Comparison of ENCODE assay signal across 8 mouse cellular contexts in the genomic region with DNA sequence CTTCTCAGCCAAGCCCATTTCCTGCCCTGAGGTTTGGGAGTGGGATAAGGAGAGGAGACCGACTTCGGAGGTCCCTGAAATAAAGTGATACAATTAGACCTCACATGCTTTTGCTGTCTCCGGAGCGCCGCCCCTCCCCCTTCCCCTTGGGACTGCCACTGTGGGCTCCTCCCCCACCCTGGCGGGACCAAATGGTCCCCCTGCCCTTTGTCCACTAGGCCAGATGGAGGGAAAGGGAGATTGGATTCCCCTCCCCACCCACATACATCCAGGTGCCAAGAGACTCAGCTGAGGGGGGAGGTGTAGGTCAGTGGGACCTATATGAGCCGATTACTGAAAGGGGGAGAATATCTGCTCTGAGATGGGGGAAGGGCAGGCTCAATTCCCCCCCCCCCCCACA. TPM values are rescaled to one million over a fixed set of nuclear protein-coding genes. Genes with fewer than 3 reads are reported as not detected.
DNase-seq lines count a peak whose midpoint lies in the region; ATAC-seq and TF ChIP-seq lines count a peak whose summit lies in the region.

No protein-coding gene starts in this region.

- no peaks in the 10 kb centered on the region for H3K27me3 ChIP-seq in lung, embryonic 15.5 days
- no peaks in the 10 kb centered on the region for H3K27me3 ChIP-seq in hindbrain, embryonic 11.5 days (ENCODE audit: control insufficient read depth, insufficient read depth, low read length)
- no peaks in the 10 kb centered on the region for H3K27me3 ChIP-seq in limb, embryonic 14.5 days (ENCODE audit: control insufficient read depth, insufficient read depth, low read length)
- H3K27me3 ChIP-seq in stomach, embryonic 14.5 days (ENCODE audit: control insufficient read depth, insufficient read depth, low read length): no peaks in the 10 kb centered on the region

- peak overlapping the region; percentile 74 for H3K4me3 ChIP-seq in lung, embryonic 15.5 days
- H3K4me3 ChIP-seq in lung, adult 2 months (replicated peaks; ENCODE audit: extremely low read depth, low read depth, low read length): no peak overlapping the region
- H3K4me3 ChIP-seq in hindbrain, embryonic 11.5 days (ENCODE audit: low read depth, low read length): peak overlapping the region; percentile 82
- H3K4me3 ChIP-seq in limb, embryonic 14.5 days (replicated peaks; ENCODE audit: low read length): peak overlapping the region; percentile 71
- H3K4me3 ChIP-seq in stomach, embryonic 14.5 days (ENCODE audit: low read depth, low read length): peak overlapping the region; percentile 76

- ATAC-seq in lung, embryonic 15.5 days (ENCODE audit: borderline replicate concordance, extremely low read depth, low FRiP score, low TSS enrichment): no peak
- peak; percentile 15; the same call in 1 of the 2 replicates for ATAC-seq in hindbrain, embryonic 11.5 days (ENCODE audit: low FRiP score)
- ATAC-seq in limb, embryonic 14.5 days (ENCODE audit: low FRiP score, low read depth): no peak
- 0 out of 2 replicates have a peak, but pooled peaks have one; percentile 1 for ATAC-seq in stomach, embryonic 14.5 days (ENCODE audit: insufficient number of reproducible peaks, insufficient read depth, low FRiP score, low read depth)

- 1% methylated on average over 7 of the region's 7 CpGs for WGBS in lung, embryonic 15.5 days
- whole genome bisulfite sequencing in lung, adult 2 months: 20% methylated on average over 7 of the region's 7 CpGs
- 0% methylated on average over 7 of the region's 7 CpGs for WGBS in hindbrain, embryonic 11.5 days
- WGBS in limb, embryonic 14.5 days: 1% methylated on average over 7 of the region's 7 CpGs
- WGBS in stomach, embryonic 14.5 days: 5% methylated on average over 7 of the region's 7 CpGs

- no peaks in the 10 kb centered on the region for H3K36me3 ChIP-seq in lung, embryonic 15.5 days
- no peaks in the 10 kb centered on the region for H3K36me3 ChIP-seq in hindbrain, embryonic 11.5 days (ENCODE audit: control insufficient read depth, insufficient read depth, low read length)
- no peaks in the 10 kb centered on the region; the same call in 1 of the 2 replicates for H3K36me3 ChIP-seq in limb, embryonic 14.5 days (ENCODE audit: control insufficient read depth, insufficient read depth, low read length)
- no peaks in the 10 kb centered on the region for H3K36me3 ChIP-seq in stomach, embryonic 14.5 days (ENCODE audit: control insufficient read depth, insufficient read depth, low read length)

- peak overlapping the region; percentile 88; the same call in 1 of the 2 replicates for H3K27ac ChIP-seq in lung, embryonic 15.5 days
- peak overlapping the region; percentile 98 for H3K27ac ChIP-seq in hindbrain, embryonic 11.5 days (ENCODE audit: low read depth, low read length)
- H3K27ac ChIP-seq in limb, embryonic 14.5 days (replicated peaks; ENCODE audit: low read depth, low read length): no peak overlapping the region; the same call in 1 of the 2 replicates
- peak overlapping the region; percentile 80; the same call in 1 of the 2 replicates for H3K27ac ChIP-seq in stomach, embryonic 14.5 days (ENCODE audit: low read length)

- TF ChIP-seq CTCF in lung, adult 2 months (IDR thresholded peaks at IDR 0.05; ENCODE audit: insufficient read depth, low read length): no peak

- no peak for DNase-seq in lung, adult 2 months
- DNase-seq in cerebellum, postnatal 14 days: peak; percentile 93 to 94
- DNase-seq in hindbrain, embryonic 11.5 days (ENCODE audit: low spot score): peak; percentile 78
- no peak for DNase-seq in limb, embryonic 14.5 days (ENCODE audit: low spot score)
- DNase-seq in gastrocnemius, postnatal 4 days (ENCODE audit: low spot score in 2 of 2): no peak
- DNase-seq in adipocyte (ENCODE audit: low spot score): no peak

- H3K9ac ChIP-seq in lung, embryonic 15.5 days: peak overlapping the region; percentile 67; the same call in 1 of the 2 replicates
- H3K9ac ChIP-seq in hindbrain, embryonic 11.5 days (ENCODE audit: low read depth, low read length): peak overlapping the region; percentile 93
- peak overlapping the region; percentile 70 for H3K9ac ChIP-seq in limb, embryonic 14.5 days (ENCODE audit: low read depth, low read length, severe bottlenecking)
- H3K9ac ChIP-seq in stomach, embryonic 14.5 days (replicated peaks; ENCODE audit: low read depth, low read length): no peak overlapping the region

- TF ChIP-seq POLR2A in lung, adult 2 months (IDR thresholded peaks at IDR 0.05; ENCODE audit: borderline replicate concordance, extremely low read depth, low read depth, low read length): no peak
- no peak for TF ChIP-seq POLR2A in limb, embryonic 14.5 days (IDR thresholded peaks at IDR 0.05; ENCODE audit: borderline replicate concordance, extremely low read depth, insufficient read depth, insufficient read length)

- H3K4me1 ChIP-seq in lung, embryonic 15.5 days: peaks cover 83% of the 10 kb centered on the region
- peaks cover 19% of the 10 kb centered on the region for H3K4me1 ChIP-seq in lung, adult 2 months (ENCODE audit: control insufficient read depth, insufficient read depth, low read length)
- peaks cover 33% of the 10 kb centered on the region for H3K4me1 ChIP-seq in hindbrain, embryonic 11.5 days (replicated peaks; ENCODE audit: control insufficient read depth, insufficient read depth, low read length)
- H3K4me1 ChIP-seq in limb, embryonic 14.5 days (ENCODE audit: control insufficient read depth, insufficient read depth, low read length): peaks cover 69% of the 10 kb centered on the region
- peaks cover 66% of the 10 kb centered on the region for H3K4me1 ChIP-seq in stomach, embryonic 14.5 days (ENCODE audit: control insufficient read depth, insufficient read depth, low read length)

- H3K4me2 ChIP-seq in lung, embryonic 15.5 days: peak overlapping the region; percentile 94
- peak overlapping the region; percentile 97 for H3K4me2 ChIP-seq in hindbrain, embryonic 11.5 days (replicated peaks; ENCODE audit: low read depth, low read length)
- peak overlapping the region; percentile 90 for H3K4me2 ChIP-seq in limb, embryonic 14.5 days (replicated peaks; ENCODE audit: low read depth, low read length, severe bottlenecking)
- H3K4me2 ChIP-seq in stomach, embryonic 14.5 days (replicated peaks; ENCODE audit: low read depth, low read length): peak overlapping the region; percentile 92

- no peaks in the 10 kb centered on the region for H3K9me3 ChIP-seq in lung, embryonic 15.5 days
- H3K9me3 ChIP-seq in hindbrain, embryonic 11.5 days (ENCODE audit: control insufficient read depth, low read length): no peaks in the 10 kb centered on the region
- no peaks in the 10 kb centered on the region for H3K9me3 ChIP-seq in limb, embryonic 14.5 days (ENCODE audit: control insufficient read depth, low read length)
- no peaks in the 10 kb centered on the region for H3K9me3 ChIP-seq in stomach, embryonic 14.5 days (ENCODE audit: control insufficient read depth, low read depth, low read length)

RNA-seq across cellular contexts. Expression of a gene that starts 0.3 kb away (rescaled TPM):
- 80.6 and 87.8 TPM in 2 replicates for polyA plus RNA-seq in lung, embryonic 15.5 days (2015; fragmentation: Nextera tagmentation; extraction: Ambion mirVana)
- 68.5 and 70.7 TPM in 2 replicates for polyA plus RNA-seq in lung, adult 2 months (2012; rRNA removed)
- polyA plus RNA-seq in hindbrain, embryonic 11.5 days (2014; fragmentation: Nextera tagmentation; extraction: Ambion mirVana): 222 and 249 TPM in 2 replicates
- 238 and 328 TPM in 2 replicates for polyA plus RNA-seq in limb, embryonic 14.5 days (2012; rRNA removed)
- 88.0 and 92.7 TPM in 2 replicates for polyA plus RNA-seq in limb, embryonic 14.5 days (2014; fragmentation: Nextera tagmentation; extraction: Ambion mirVana)
- polyA plus RNA-seq in stomach, embryonic 14.5 days (2014; fragmentation: Nextera tagmentation; extraction: Ambion mirVana): 60.9 and 61.2 TPM in 2 replicates
- 10 to 100 TPM; 83.6 to 84.9 TPM for total RNA-seq in gastrocnemius, postnatal 4 days (2021)

RNA-seq across cellular contexts. Expression of a gene that starts 5.3 kb away (rescaled TPM):
- 52.5 and 53.2 TPM in 2 replicates for polyA plus RNA-seq in lung, embryonic 15.5 days (2015; fragmentation: Nextera tagmentation; extraction: Ambion mirVana)
- polyA plus RNA-seq in lung, adult 2 months (2012; rRNA removed): 27.2 and 34.4 TPM in 2 replicates
- 31.2 and 34.7 TPM in 2 replicates for polyA plus RNA-seq in hindbrain, embryonic 11.5 days (2014; fragmentation: Nextera tagmentation; extraction: Ambion mirVana)
- 79.9 and 87.1 TPM in 2 replicates for polyA plus RNA-seq in limb, embryonic 14.5 days (2012; rRNA removed)
- polyA plus RNA-seq in limb, embryonic 14.5 days (2014; fragmentation: Nextera tagmentation; extraction: Ambion mirVana): 69.5 and 74.0 TPM in 2 replicates
- 52.3 and 57.1 TPM in 2 replicates for polyA plus RNA-seq in stomach, embryonic 14.5 days (2014; fragmentation: Nextera tagmentation; extraction: Ambion mirVana)
- total RNA-seq in gastrocnemius, postnatal 4 days (2021): 10 to 100 TPM; 18.5 to 19.1 TPM

RNA-seq across cellular contexts. Expression of a gene that starts 5.6 kb away (rescaled TPM):
- polyA plus RNA-seq in lung, embryonic 15.5 days (2015; fragmentation: Nextera tagmentation; extraction: Ambion mirVana): 12.8 and 15.3 TPM in 2 replicates
- 80.0 and 80.9 TPM in 2 replicates for polyA plus RNA-seq in lung, adult 2 months (2012; rRNA removed)
- 4.2 and 6.0 TPM in 2 replicates for polyA plus RNA-seq in hindbrain, embryonic 11.5 days (2014; fragmentation: Nextera tagmentation; extraction: Ambion mirVana)
- 54.5 and 64.6 TPM in 2 replicates for polyA plus RNA-seq in limb, embryonic 14.5 days (2012; rRNA removed)
- polyA plus RNA-seq in limb, embryonic 14.5 days (2014; fragmentation: Nextera tagmentation; extraction: Ambion mirVana): 41.2 and 44.6 TPM in 2 replicates
- 26.3 and 32.6 TPM in 2 replicates for polyA plus RNA-seq in stomach, embryonic 14.5 days (2014; fragmentation: Nextera tagmentation; extraction: Ambion mirVana)
- 10 to 100 TPM in 1 of 2 experiments, 1 to 10 TPM in 1; 8.8 to 10.3 TPM for total RNA-seq in gastrocnemius, postnatal 4 days (2021)

RNA-seq across cellular contexts. Expression of a gene that starts 12.9 kb away (rescaled TPM):
- polyA plus RNA-seq in lung, embryonic 15.5 days (2015; fragmentation: Nextera tagmentation; extraction: Ambion mirVana): 0.07 and 0.20 TPM in 2 replicates
- 0.19 and 0.50 TPM in 2 replicates for polyA plus RNA-seq in lung, adult 2 months (2012; rRNA removed)
- 0.22 and 0.29 TPM in 2 replicates for polyA plus RNA-seq in hindbrain, embryonic 11.5 days (2014; fragmentation: Nextera tagmentation; extraction: Ambion mirVana)
- polyA plus RNA-seq in limb, embryonic 14.5 days (2012; rRNA removed): 0.47 and 0.70 TPM in 2 replicates
- 0.51 and 0.58 TPM in 2 replicates for polyA plus RNA-seq in limb, embryonic 14.5 days (2014; fragmentation: Nextera tagmentation; extraction: Ambion mirVana)
- polyA plus RNA-seq in stomach, embryonic 14.5 days (2014; fragmentation: Nextera tagmentation; extraction: Ambion mirVana): 0.50 and 0.68 TPM in 2 replicates
- total RNA-seq in gastrocnemius, postnatal 4 days (2021): under 1 TPM; 0.44 to 0.65 TPM

RNA-seq across cellular contexts. Expression of a gene that starts 14.7 kb away (rescaled TPM):
- 31.6 and 32.6 TPM in 2 replicates for polyA plus RNA-seq in lung, embryonic 15.5 days (2015; fragmentation: Nextera tagmentation; extraction: Ambion mirVana)
- 6.5 and 10.0 TPM in 2 replicates for polyA plus RNA-seq in lung, adult 2 months (2012; rRNA removed)
- 26.4 and 30.3 TPM in 2 replicates for polyA plus RNA-seq in hindbrain, embryonic 11.5 days (2014; fragmentation: Nextera tagmentation; extraction: Ambion mirVana)
- 34.4 and 35.1 TPM in 2 replicates for polyA plus RNA-seq in limb, embryonic 14.5 days (2012; rRNA removed)
- polyA plus RNA-seq in limb, embryonic 14.5 days (2014; fragmentation: Nextera tagmentation; extraction: Ambion mirVana): 45.6 and 45.8 TPM in 2 replicates
- 41.2 and 43.1 TPM in 2 replicates for polyA plus RNA-seq in stomach, embryonic 14.5 days (2014; fragmentation: Nextera tagmentation; extraction: Ambion mirVana)
- 10 to 100 TPM; 13.4 to 13.5 TPM for total RNA-seq in gastrocnemius, postnatal 4 days (2021)

Comparison
In these comparisons a context has a peak if more than half of its experiments do, and no peak if none do; other contexts are left out.
1. ATAC-seq: peak in hindbrain, embryonic 11.5 days (single experiment) and stomach, embryonic 14.5 days (single experiment); none in lung, embryonic 15.5 days (single experiment) and limb, embryonic 14.5 days (single experiment).
2. DNase-seq: peak in cerebellum, postnatal 14 days (2 of 2) and hindbrain, embryonic 11.5 days (single experiment); none in lung, adult 2 months (single experiment), limb, embryonic 14.5 days (single experiment), gastrocnemius, postnatal 4 days (0 of 2) and adipocyte (single experiment).
3. Peak in every context shown above with its lines, with median percentiles within 50 percentile points of each other: H3K4me2 ChIP-seq.